Mouse (Mus musculus) cerebellum, adult 2 months (tissue): ENCODE results near the gene Omd.

ENCODE experiments used
- CTCF ChIP-seq: fragments of 200-500 bp; IDR thresholded peaks from 2 replicates; pipeline ENCODE4 v1.5.1; 2011; ENCODE audit warnings: low read depth, mild to moderate bottlenecking, control low read depth, low read length, moderate library complexity, borderline replicate concordance; ENCODE audit not compliant: insufficient read depth
- POLR2A ChIP-seq: fragments of 200-500 bp; IDR thresholded peaks from 2 replicates; pipeline ENCODE4 v1.6.1; 2011; ENCODE audit warnings: low read length, control low read depth, borderline replicate concordance; ENCODE audit not compliant: insufficient read depth

- no peak for TF ChIP-seq CTCF
- TF ChIP-seq POLR2A: no peak
These were observed 35.7 kb upstream of the Omd start for GRCm38 (mm10) chr13:49546517-49546916.
